Mouse (Mus musculus): ENCODE measurements around the gene Gm5089. TPM values are rescaled to one million over a fixed set of nuclear protein-coding genes. Genes with fewer than 3 reads are reported as not detected.

The Gm5089 gene
- total and polyA plus RNA-seq, 3 experiments: not detected

GRCm38 (mm10) chr14:122463080-122463691 lies 12.3 kb upstream of the Gm5089 start (continued):
- TF ChIP-seq E2F4 (IDR thresholded peaks at IDR 0.05; ENCODE audit: borderline replicate concordance, low read depth, low read length) (no peak), TAL1 (IDR thresholded peaks at IDR 0.05; ENCODE audit: low read length) (no peak), SIN3A (IDR thresholded peaks at IDR 0.05; ENCODE audit: low read length) (peak; percentile 10; the same call in 1 of the 2 replicates), CHD1 (IDR thresholded peaks at IDR 0.05; ENCODE audit: low read depth, low read length) (no peak), HCFC1 (IDR thresholded peaks at IDR 0.05; ENCODE audit: low read depth, low read length) (peak; percentile 6), ZKSCAN1 (IDR thresholded peaks at IDR 0.05; ENCODE audit: low read depth, low read length) (no peak), TCF12 (IDR thresholded peaks at IDR 0.05; ENCODE audit: low read depth, low read length) (no peak), MAFK (IDR thresholded peaks at IDR 0.05; ENCODE audit: borderline replicate concordance, low read depth, low read length) (no peak), ZC3H11A (IDR thresholded peaks at IDR 0.05; ENCODE audit: low read depth, low read length) (no peak), KAT2A (conservative IDR thresholded peaks at IDR 0.05; ENCODE audit: low read depth, low read length) (no peak), GABPA (IDR thresholded peaks at IDR 0.05; ENCODE audit: low read depth, low read length) (no peak), POLR2A (IDR thresholded peaks at IDR 0.05; ENCODE audit: control insufficient read depth in 1 of 2, insufficient read depth in 1 of 2, low read depth in 1 of 2, low read length in 2 of 2, poor library complexity in 1 of 2) (peak in 1 of 2 experiments; percentile 46; a peak in 1 of 4 replicates), NELFE (IDR thresholded peaks at IDR 0.05; ENCODE audit: low read depth, low read length) (peak; percentile 31; the same call in 1 of the 2 replicates), MAX (IDR thresholded peaks at IDR 0.05; ENCODE audit: low read length) (peak; percentile 53; the same call in 1 of the 2 replicates), MEF2A (IDR thresholded peaks at IDR 0.05; ENCODE audit: extremely low read depth, insufficient replicate concordance, low read depth, low read length, poor library complexity, severe bottlenecking) (no peak), BHLHE40 (IDR thresholded peaks at IDR 0.05; ENCODE audit: borderline replicate concordance, low read depth, low read length) (no peak), USF1 (IDR thresholded peaks at IDR 0.05; ENCODE audit: low read depth, low read length) (no peak)

DNA sequence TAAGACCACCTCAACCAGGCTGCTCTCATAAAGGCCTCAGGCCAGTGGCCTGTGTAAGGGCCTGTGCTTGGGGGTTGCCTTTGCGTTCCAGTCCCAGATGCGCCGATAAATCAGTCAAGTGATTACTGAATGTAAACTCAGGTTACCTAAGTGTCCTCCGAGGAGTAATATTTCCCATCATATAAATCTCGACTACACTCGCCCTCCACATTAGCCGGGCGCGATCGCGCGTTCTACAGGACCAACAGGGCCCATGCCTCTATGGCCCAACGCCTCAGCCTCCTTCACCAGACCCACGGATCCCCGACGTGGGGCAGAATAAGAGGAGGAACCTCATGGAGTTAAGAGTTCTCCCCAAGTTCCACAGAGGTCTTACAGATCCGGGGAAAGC lies 11.8 kb upstream of the Gm5089 start:
- peak overlapping the region; percentile 93 for H3K9ac ChIP-seq (ENCODE audit: control insufficient read depth, low read depth, low read length, poor library complexity, severe bottlenecking)
- H3K4me3 ChIP-seq (ENCODE audit: control insufficient read depth in 1 of 2, insufficient read depth in 1 of 2, low read depth in 2 of 2, low read length in 2 of 2): peak overlapping the region; percentile 93 to 94
- no peaks in the 10 kb centered on the region for H3K27me3 ChIP-seq (ENCODE audit: control insufficient read depth in 1 of 2, insufficient read depth in 2 of 2, low read length in 2 of 2)

More for the DNA sequence above, 11.8 kb upstream of the Gm5089 start:
- TF ChIP-seq MYC (IDR thresholded peaks at IDR 0.05; ENCODE audit: low read depth, low read length) (no peak), CHD1 (IDR thresholded peaks at IDR 0.05; ENCODE audit: low read depth, low read length) (0 out of 2 replicates have a peak, but pooled peaks have one; percentile 8), HCFC1 (IDR thresholded peaks at IDR 0.05; ENCODE audit: low read depth, low read length) (0 out of 2 replicates have a peak, but pooled peaks have one; percentile 0), MXI1 (IDR thresholded peaks at IDR 0.05; ENCODE audit: low read depth, low read length) (peak; percentile 52), SIN3A (IDR thresholded peaks at IDR 0.05; ENCODE audit: low read length) (peak; percentile 22; the same call in 1 of the 2 replicates), E2F4 (IDR thresholded peaks at IDR 0.05; ENCODE audit: borderline replicate concordance, low read depth, low read length) (no peak), MYB (IDR thresholded peaks at IDR 0.05; ENCODE audit: low read depth, low read length) (no peak), TAL1 (IDR thresholded peaks at IDR 0.05; ENCODE audit: low read length) (no peak), POLR2AphosphoS2 (IDR thresholded peaks at IDR 0.05; ENCODE audit: low read length) (no peak)
- peaks cover 5 to 19% of the 10 kb centered on the region in 2 experiments for H3K36me3 ChIP-seq (ENCODE audit: control insufficient read depth in 1 of 2, insufficient read depth in 2 of 2, low read length in 2 of 2)
- H3K9me3 ChIP-seq (replicated peaks; ENCODE audit: insufficient read depth, low read length): no peaks in the 10 kb centered on the region
- H3K79me2 ChIP-seq (ENCODE audit: control insufficient read depth, insufficient read depth, low read length, poor library complexity): peaks cover 50% of the 10 kb centered on the region
- H3K27ac ChIP-seq (ENCODE audit: control insufficient read depth, low read depth, low read length): peak overlapping the region; percentile 84
- DNase-seq (ENCODE audit: low read depth, low spot score): peak; percentile 68
- H3K4me1 ChIP-seq (ENCODE audit: control insufficient read depth in 1 of 2, insufficient read depth in 2 of 2, low read length in 2 of 2): peaks cover 13 to 14% of the 10 kb centered on the region in 2 experiments
